Mouse (Mus musculus) heart, adult 11 months (tissue): ENCODE results near the gene Itm2c.

Experiments
- DNase-seq: peaks from one replicate; pipeline ENCODE4 v3.0.0; 2022

Itm2c gene

GRCm38 (mm10) chr1:85894231-85894747 is at the start of gene Itm2c:
TSS of gene Itm2c (plus strand) at chr1:85894281.
- DNase-seq: peak; percentile 99

GRCm38 (mm10) chr1:85844981-85845380 is 49.1 kb upstream of the Itm2c start:
- peak; percentile 73 for DNase-seq

- peak; percentile 55 for DNase-seq
Measured at GRCm38 (mm10) chr1:85845476-85845875, 48.6 kb upstream of the Itm2c start.

DNA sequence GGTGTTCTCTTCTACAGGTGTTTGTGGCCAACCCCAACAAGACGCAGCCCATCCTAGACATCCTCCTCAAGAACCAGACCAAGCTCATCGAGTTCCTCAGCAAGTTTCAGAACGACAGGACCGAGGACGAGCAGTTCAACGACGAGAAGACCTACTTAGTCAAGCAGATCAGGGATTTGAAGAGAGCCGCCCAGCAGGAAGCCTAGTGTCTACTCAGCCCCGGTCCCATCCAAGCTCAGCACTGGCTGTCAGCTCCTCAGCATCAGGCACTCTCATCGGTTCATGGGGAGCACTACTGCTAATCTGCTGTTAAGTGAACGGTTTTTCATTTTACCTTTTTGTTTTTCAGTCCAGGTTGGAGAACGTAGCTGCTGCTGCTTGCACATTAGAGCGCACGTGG is 45.1 kb upstream of the Itm2c start:
- DNase-seq: peak; percentile 76

GRCm38 (mm10) chr1:85850851-85851250 is 43.2 kb upstream of the Itm2c start:
- peak; percentile 75 for DNase-seq

DNA sequence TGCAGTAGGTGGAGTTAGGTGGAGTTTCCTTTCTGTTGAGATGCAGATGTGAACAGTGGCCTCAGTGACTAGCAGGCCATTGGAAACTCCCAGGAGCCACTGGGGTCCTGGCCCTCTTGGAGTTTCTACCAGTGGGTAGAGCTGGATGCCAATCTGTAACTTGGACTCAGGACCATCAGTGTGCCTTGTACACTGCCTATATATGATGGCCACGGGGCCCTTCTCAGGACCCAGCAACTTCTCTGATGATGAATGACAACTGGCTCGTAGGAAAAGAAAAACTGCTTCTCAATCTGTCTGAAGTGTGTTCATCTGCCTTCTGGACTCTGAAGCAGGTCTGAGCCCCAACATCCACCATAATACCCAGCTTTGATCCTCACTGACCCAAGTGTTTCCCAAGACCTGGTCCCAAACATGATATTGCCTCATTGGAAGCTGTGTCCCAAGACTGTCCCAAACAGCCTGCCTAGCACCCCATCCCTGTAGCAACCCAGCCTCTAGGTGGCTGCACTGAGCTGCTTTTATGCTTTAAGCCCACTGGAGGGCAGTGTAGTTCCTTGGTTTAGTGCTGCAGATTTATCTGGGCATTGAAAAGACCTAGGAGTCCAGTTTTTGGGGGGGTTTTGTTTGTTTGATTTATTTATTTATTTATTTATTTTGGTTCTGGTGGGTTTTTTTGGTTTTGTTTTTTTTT is 40.9 kb upstream of the Itm2c start:
- DNase-seq: peak; percentile 97

GRCm38 (mm10) chr1:85853865-85854264 is 40.2 kb upstream of the Itm2c start:
- peak; percentile 76 for DNase-seq

DNA sequence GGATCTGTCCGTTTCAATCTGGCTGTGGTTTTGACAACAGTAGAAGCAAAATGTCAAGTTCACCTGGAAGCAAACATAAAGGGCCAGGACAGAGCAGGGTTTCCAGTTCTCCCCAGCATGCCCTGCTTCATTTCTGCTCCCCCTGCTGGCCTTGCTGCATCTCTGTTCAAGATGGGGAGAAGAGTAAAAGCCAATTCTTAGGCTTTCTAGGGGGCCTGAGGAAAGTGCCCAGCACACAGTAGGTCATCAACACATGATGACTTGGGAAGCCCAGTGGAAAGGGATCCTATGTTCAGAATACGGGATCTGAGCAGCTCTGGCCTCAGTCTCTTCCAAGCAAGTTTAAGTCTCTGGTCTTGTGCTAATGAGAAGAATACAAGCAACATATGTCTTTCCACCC is 39.6 kb upstream of the Itm2c start:
- peak; percentile 75 for DNase-seq

DNA sequence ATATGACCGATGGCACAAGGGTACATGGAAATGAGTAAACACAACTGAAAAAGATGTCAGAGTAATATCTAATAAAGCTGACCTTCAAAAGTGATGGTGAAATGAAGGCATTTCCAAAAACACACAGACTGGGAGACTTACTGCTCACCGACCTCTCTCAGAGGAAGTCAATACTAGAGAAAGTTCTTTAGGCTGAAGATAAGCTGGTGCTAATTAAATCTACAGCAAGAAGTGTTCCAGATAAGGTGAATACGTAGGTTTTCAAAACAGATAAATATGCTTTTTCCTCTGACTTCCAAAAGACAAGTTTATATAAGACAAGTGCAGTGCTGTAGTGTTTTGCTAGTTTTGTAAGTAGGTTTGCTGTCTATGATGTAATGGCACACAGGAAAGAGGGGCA is 37.8 kb upstream of the Itm2c start:
- peak; percentile 18 for DNase-seq

GRCm38 (mm10) chr1:85857261-85857754 is 36.8 kb upstream of the Itm2c start:
- peak; percentile 92 for DNase-seq

- DNase-seq: no peak
Measured at GRCm38 (mm10) chr1:85864383-85864782, 29.7 kb upstream of the Itm2c start.

DNA sequence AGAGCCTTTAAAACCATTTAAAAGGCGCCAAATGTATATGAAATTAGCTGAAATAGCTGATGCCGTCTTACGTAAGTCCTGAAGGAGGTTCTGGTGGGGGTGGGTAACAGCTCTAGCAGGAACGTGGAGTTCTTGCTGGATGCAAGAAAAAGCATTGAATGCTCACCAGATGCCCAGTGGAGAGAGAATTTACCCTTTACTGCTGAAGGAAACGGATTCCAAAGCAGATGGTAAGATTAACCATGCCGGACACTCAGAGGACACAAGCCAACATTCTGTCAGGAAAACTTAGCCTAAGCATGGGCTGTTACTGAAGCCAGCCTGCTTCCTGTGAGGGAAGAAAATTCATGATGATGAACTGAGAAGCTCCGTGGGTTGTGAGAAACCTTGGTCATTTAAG is 24.1 kb upstream of the Itm2c start:
- no peak for DNase-seq

GRCm38 (mm10) chr1:85870546-85870945 is 23.5 kb upstream of the Itm2c start:
- no peak for DNase-seq

DNA sequence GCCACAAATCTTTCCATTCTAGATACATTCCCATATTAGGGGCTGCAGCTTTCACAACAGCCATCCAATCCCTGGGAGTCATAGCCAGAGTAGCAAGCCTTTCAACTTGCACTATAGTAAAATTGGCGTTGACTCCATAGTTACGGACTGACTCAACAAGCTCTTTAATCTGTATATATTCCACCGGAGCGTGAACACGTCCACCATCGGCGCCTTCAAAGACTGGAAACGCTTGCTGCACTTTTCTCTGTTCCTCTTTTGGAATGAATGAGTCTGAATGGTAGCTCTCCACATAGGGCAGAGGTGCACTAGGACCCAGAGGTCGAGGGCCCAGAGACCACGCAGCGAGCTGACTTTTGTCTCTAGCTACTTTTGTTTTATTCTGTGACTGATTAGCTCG is 12.1 kb upstream of the Itm2c start:
- DNase-seq: no peak

GRCm38 (mm10) chr1:85887221-85887620 is 6.9 kb upstream of the Itm2c start:
- DNase-seq: no peak

DNA sequence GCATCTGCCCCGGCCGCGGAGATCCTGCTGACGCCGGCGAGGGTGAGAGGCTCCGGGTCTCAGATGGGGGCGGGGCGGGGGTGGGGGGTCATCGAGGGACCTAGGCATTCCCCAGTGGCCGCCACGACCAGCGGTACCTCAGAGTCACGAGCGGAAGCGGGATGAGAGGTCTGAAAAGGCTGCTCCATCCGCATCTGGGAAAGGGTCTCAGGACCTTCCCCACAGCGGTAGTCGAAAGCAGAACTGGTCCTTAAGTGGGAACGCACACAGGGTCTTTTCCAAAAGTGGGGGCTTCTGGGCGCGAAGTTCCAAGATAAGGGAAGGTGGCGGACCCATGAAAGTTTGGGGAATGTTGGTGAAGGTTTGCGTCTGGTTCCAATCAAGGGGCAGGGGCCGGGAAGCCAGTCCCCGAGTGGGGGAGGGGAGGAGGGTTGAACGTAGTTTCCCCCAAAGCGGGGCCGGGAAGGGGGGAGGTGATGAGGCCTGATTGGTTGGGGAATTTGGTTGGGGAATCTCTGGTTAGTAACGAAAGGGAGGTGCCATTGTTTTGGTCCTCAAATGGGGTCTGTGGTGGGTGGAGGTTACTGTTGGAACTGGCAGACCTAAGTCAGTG is 773 bp downstream of the Itm2c start:
- DNase-seq: peak; percentile 94

GRCm38 (mm10) chr1:85895391-85895837 is 1.3 kb downstream of the Itm2c start:
- DNase-seq: peak; percentile 99

DNA sequence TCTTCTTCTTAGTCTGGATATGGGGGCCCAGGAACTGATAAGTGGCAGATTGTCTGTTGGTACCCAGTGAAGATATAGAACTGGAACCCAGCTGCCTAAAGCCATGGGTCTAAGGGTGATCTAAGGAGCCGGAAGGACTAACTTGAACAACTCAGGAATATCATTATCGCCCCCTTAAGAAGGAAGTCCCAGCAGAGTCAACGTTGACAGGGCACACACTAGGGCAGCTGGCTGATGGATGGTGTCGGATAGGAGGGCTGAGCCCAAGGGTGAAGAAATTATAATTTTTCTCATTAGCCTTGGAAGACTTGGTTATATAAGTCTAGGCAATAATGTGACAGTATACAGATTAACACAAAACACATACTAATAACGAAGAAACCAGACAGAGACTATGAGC is 2.0 kb downstream of the Itm2c start:
- no peak for DNase-seq

GRCm38 (mm10) chr1:85896781-85897700 is 3.0 kb downstream of the Itm2c start:
- DNase-seq: peak; percentile 95

- no peak for DNase-seq
Measured at GRCm38 (mm10) chr1:85897901-85898760, 4.0 kb downstream of the Itm2c start.

DNA sequence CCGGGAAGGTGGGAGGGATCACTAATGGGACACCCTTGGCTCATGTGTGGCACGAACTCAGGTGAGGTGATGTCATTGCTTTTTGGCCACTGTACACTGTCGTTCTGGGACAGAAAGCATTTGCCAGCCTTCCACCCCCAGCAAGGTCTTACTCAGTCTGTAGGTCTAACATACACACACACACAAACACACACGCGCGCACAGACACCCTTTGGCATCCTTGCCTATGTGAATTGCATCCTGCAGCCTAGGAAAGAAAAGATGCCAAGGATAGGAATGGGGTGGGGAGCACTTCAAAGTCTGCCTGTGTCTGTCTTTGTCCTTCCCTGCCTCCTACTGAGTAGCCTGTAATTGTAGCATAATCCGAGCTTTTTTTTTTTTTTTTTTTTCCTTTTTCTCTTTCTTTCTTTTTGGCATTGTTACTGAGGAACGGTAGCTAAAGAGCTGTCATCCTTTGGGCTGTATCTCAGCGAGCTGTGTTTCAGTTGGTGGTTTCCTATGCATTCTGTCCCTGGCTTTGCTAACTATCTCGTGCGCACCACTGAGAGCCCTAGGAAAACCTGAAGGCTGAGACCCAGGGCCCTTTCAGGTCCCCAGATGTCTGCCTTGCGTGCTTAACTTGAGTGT is 4.8 kb downstream of the Itm2c start:
- DNase-seq: no peak

DNA sequence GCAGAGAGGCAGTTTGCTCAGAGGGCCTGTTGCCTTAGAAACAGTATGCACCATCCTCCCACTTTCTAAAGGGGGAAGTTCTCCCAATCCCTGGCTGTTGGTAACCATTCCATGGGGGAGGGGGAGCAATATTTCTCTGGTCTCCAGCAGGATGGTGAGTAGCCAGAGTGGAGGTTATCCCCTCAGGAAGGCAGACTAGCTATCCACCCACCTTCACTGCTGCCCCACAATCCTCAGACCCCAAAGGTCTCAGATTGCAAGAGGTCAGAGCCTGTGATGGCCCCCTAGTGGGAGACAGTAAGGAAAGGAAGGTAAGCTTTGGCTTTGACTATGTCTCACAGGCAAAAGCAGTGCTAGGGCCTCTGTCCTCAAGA is 5.3 kb downstream of the Itm2c start:
- DNase-seq: no peak
